Mouse (Mus musculus) hindbrain, embryonic 16.5 days (tissue): Measurements from ENCODE around the gene Gm42669. TPM values are rescaled to one million over a fixed set of nuclear protein-coding genes. Genes with fewer than 3 reads are reported as not detected.

ENCODE experiments used
- ATAC-seq: fragments of 200-750 bp; cut with Nextera tagmentation; 2 replicates; pipeline ENCODE4 v1.8.0; 2017; ENCODE audit warnings: moderate TSS enrichment, moderate library complexity
- H3K27ac ChIP-seq: fragments of 300-500 bp; sonication (generic); 2 replicates; pipeline ENCODE4 v1.5.1; 2014; ENCODE audit warnings: low read depth, mild to moderate bottlenecking, control low read depth, low read length, moderate library complexity
- H3K27me3 ChIP-seq: fragments of 300-500 bp; sonication (generic); replicated peaks from 2 replicates; pipeline ENCODE4 v1.6.1; 2014; ENCODE audit warnings: low read length; ENCODE audit not compliant: control insufficient read depth, insufficient read depth
- H3K36me3 ChIP-seq: fragments of 300-500 bp; sonication (generic); 2 replicates; pipeline ENCODE4 v1.6.1; 2014; ENCODE audit warnings: mild to moderate bottlenecking, low read length, moderate library complexity, mixed read lengths; ENCODE audit not compliant: control insufficient read depth, insufficient read depth
- H3K4me1 ChIP-seq: fragments of 300-500 bp; sonication (generic); 2 replicates; pipeline ENCODE4 v1.6.1; 2014; ENCODE audit warnings: low read depth, low read length; ENCODE audit not compliant: control insufficient read depth, insufficient read depth
- H3K4me2 ChIP-seq: fragments of 300-500 bp; sonication (generic); 2 replicates; pipeline ENCODE4 v1.6.1; 2014; ENCODE audit warnings: mild to moderate bottlenecking, low read length, control low read depth, moderate library complexity
- H3K4me3 ChIP-seq: fragments of 300-500 bp; sonication (generic); 2 replicates; pipeline ENCODE4 v1.5.1; 2014; ENCODE audit warnings: mild to moderate bottlenecking, low read length, control low read depth, moderate library complexity
- H3K9ac ChIP-seq: fragments of 300-500 bp; sonication (generic); 2 replicates; pipeline ENCODE4 v1.6.1; 2014; ENCODE audit warnings: low read depth, mild to moderate bottlenecking, control low read depth, low read length, moderate library complexity
- H3K9me3 ChIP-seq: fragments of 300-500 bp; sonication (generic); 2 replicates; pipeline ENCODE4 v1.6.1; 2014; ENCODE audit warnings: mild to moderate bottlenecking, low read length, moderate library complexity; ENCODE audit not compliant: control insufficient read depth
- WGBS: fragments of 180-500 bp; shearing (Covaris S2); extraction: QIAGEN DNeasy Blood & Tissue Kit; methylation state at CpG from one replicate; pipeline ENCODE4 v1.1.7; 2014; 5-methylcytosine and 5-hydroxymethylcytosine counted together
- polyA plus RNA-seq: library from polyadenylated mRNA; unstranded; fragments of >200 nt; fragmentation: Nextera tagmentation; extraction: Ambion mirVana; gene quantifications from 2 replicates; pipeline ENCODE4 v1.2.1, GENCODE M21; 2015

The Gm42669 gene
- polyA plus RNA-seq, 1 experiment from 2014 or later = 0.28 TPM

GRCm38 (mm10) chr5:107611224-107611623, 103.8 kb downstream of the Gm42669 start:
- Histone ChIP-seq H3K9me3 (no peaks in the 10 kb centered on the region), H3K27me3 (no peaks in the 10 kb centered on the region), H3K4me2 (no peak overlapping the region), H3K36me3 (peaks cover 5% of the 10 kb centered on the region), H3K4me3 (no peak overlapping the region), H3K9ac (no peak overlapping the region), H3K27ac (no peak overlapping the region), H3K4me1 (no peaks in the 10 kb centered on the region)
- ATAC-seq = peak; percentile 89
- WGBS = 3% methylated on average over 2 of the region's 2 CpGs

DNA sequence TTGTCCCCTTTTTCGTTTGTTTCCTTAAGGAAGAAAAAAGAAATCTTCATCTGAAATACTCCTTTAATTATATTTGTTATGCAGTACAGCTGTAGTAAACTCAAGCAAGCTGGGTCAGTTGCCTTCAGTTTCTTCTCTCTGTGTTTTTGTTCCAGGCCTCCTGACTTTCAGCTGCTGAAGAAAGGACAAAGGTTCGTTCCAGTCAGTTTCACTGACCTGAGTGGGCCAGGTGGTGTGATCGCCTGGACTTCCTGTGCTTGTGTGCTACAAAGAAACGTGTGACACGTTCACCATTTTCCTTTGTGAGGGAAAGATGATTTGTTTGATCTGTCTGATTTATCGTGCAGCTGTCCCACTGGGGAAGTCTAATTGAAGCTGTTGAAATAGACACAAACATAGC, 110.6 kb downstream of the Gm42669 start:
- ATAC-seq = no peak
- Histone ChIP-seq H3K36me3 (peaks cover 5% of the 10 kb centered on the region; the same call in 1 of the 2 replicates), H3K4me1 (no peaks in the 10 kb centered on the region), H3K4me2 (no peak overlapping the region), H3K27me3 (no peaks in the 10 kb centered on the region), H3K9ac (no peak overlapping the region), H3K27ac (no peak overlapping the region), H3K9me3 (no peaks in the 10 kb centered on the region), H3K4me3 (no peak overlapping the region)
- WGBS = 83% methylated on average over 6 of the region's 6 CpGs

DNA sequence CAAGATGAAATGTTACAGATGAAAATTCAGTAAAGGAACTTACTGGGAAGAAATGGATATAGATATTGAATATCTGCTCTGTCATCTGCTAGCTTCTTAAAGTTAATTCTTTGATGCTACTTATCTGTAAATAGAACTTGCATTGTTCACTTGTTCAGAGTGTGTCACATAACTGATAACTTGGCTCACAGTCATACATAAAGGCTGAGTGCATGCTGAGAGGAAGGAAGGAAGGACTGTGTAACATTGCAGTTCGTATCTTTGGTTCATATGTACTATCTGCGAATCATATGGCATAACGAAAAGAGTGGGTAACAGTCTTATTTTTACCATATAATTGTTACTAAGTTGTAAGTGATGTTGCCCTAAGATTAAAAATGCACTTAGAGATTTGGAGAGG, 113.9 kb downstream of the Gm42669 start:
- WGBS = 96% methylated on average over 3 of the region's 3 CpGs
- H3K9me3 ChIP-seq = no peaks in the 10 kb centered on the region
- H3K4me2 ChIP-seq = no peak overlapping the region
- H3K4me1 ChIP-seq = no peaks in the 10 kb centered on the region
- H3K9ac ChIP-seq = no peak overlapping the region
- H3K4me3 ChIP-seq = no peak overlapping the region
- no peak for ATAC-seq
- no peaks in the 10 kb centered on the region for H3K27me3 ChIP-seq
- H3K36me3 ChIP-seq = peaks cover 5% of the 10 kb centered on the region; the same call in 1 of the 2 replicates
- H3K27ac ChIP-seq = no peak overlapping the region

Other genes with a start within 250 kb of the Gm42669 start
- gene Tgfbr3, start 218.0 kb upstream of the Gm42669 start, polyA plus RNA-seq = 5.9 and 7.4 TPM in 2 replicates
- 4.2 TPM in 2 replicates for gene Brdt, start 176.5 kb upstream of the Gm42669 start, polyA plus RNA-seq
- gene Ephx4, start 104.9 kb upstream of the Gm42669 start, polyA plus RNA-seq = 3.0 and 3.1 TPM in 2 replicates
- gene Lpcat2b, start 76.1 kb upstream of the Gm42669 start, polyA plus RNA-seq = not detected in 2 replicates
- 19.9 and 24.6 TPM in 2 replicates for gene Btbd8, start 69.6 kb upstream of the Gm42669 start, polyA plus RNA-seq
- gene 1700028K03Rik, start 27.1 kb downstream of the Gm42669 start, polyA plus RNA-seq = 0.19 and 0.29 TPM in 2 replicates
- gene Rpap2, start 89.8 kb downstream of the Gm42669 start, polyA plus RNA-seq = 21.3 and 23.5 TPM in 2 replicates
- gene Glmn, start 90.3 kb downstream of the Gm42669 start, polyA plus RNA-seq = 31.0 and 32.8 TPM in 2 replicates
- gene Gfi1, start 218.4 kb downstream of the Gm42669 start, polyA plus RNA-seq = 0.09 TPM in 1 of 2 replicates, not detected in the other